Mouse (Mus musculus) heart, adult 2 months (tissue): Measurements from ENCODE around the gene Irf5.

Experiments
- CTCF ChIP-seq: fragments of 200-600 bp; IDR thresholded peaks from 2 replicates; pipeline ENCODE4 v1.8.1; 2022; ENCODE audit warnings: antibody characterized with exemption, mild to moderate bottlenecking, moderate library complexity
- POLR2A ChIP-seq: fragments of 200-500 bp; IDR thresholded peaks from 2 replicates; pipeline ENCODE4 v1.6.1; 2011; ENCODE audit warnings: mild to moderate bottlenecking, low read depth, low read length, control low read depth; ENCODE audit not compliant: insufficient read depth

DNA sequence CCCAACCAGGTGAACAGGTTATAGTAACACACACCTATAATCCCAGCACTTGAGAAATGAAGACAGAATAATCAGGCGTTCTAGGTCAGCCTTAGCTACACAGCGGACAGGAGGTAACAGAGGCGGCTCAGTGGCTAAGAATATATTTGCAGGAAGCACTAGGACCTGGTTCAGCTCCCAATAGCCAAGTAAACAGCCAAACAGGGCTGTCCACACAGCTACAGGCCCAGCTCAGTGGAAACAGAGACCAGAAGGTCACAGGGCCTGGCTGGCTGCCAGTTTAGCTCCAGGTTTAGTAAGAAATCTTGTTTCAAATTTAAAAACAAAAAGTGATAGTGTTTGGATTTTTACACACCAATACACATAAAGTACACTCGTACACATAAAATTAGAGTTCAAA lies 32.3 kb upstream of the Irf5 start:
- TF ChIP-seq CTCF (no peak), POLR2A (no peak)
